In the genomic region with DNA sequence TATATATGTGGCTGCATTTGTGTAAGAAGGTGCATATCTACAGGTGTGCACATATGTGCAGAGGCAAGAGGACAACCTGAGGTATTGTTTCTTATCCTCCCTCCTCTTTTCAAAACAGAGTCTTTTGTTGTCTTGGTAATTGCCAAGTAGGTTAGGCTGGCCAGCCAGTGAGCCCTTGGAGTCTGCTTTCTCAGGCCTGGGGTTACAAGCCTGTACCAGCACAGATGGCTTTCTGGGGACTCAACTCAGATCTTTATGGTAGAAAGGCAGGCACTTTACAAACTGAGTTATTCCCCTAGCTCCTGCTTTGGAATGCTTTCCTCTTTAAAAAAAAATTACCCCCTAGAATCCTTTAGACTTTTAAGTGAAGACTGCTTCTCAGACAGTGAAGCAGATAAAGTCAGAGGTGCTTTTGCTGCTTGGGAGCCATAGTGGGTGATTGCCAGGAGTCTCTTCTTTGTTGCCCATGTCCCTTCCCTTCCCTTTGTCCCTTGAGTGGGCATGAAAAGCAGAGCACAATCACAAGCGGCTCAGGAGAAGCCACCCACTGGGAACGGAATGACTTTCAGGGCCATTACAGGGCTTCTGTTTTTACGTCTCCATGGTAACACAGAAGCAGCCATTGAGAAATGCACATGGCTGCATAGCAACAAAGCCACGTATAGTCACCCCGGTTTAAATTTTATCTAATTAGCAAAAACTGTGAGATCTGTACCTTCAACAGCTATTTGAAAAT, we compare ENCODE assay signal across 10 mouse cellular contexts. TPM values are rescaled to one million over a fixed set of nuclear protein-coding genes. Genes with fewer than 3 reads are reported as not detected.
A peak's percentile ranks its signal among the peaks of the same experiment; 100 is the strongest.
DNase-seq lines count a peak whose midpoint lies in the region; ATAC-seq lines count a peak whose summit lies in the region.
"Had no signal": no experiment of that assay in that cellular context is flagged by ENCODE, and none has a peak within 500 bp of the region (broad histone marks: within the 10 kb centered on the region; RNA-seq: fewer than 3 reads in every experiment).

No protein-coding gene starts in this region.

- H3K4me3 ChIP-seq in forebrain, embryonic 10.5 days, result peak overlapping the region; percentile 22; the same call in 1 of the 2 replicates
- H3K4me3 ChIP-seq in intestine, embryonic 16.5 days (ENCODE audit: low read length), result no peak overlapping the region
- no peak overlapping the region for H3K4me3 ChIP-seq in neural tube, embryonic 14.5 days (ENCODE audit: low read depth, low read length)

- intact Hi-C loops in left cerebral cortex, postnatal 4 days (cut with DNase I), result no loop called here
- intact Hi-C loops in left cerebral cortex, postnatal 36 days (cut with DNase I), result no loop called here

- peaks cover 16% of the 10 kb centered on the region for H3K4me1 ChIP-seq in forebrain, embryonic 10.5 days
- peaks cover 2% of the 10 kb centered on the region; the same call in 1 of the 2 replicates for H3K4me1 ChIP-seq in intestine, embryonic 16.5 days (ENCODE audit: control insufficient read depth, insufficient read depth, low read length)
- peaks cover 8% of the 10 kb centered on the region; the same call in 1 of the 2 replicates for H3K4me1 ChIP-seq in neural tube, embryonic 14.5 days (ENCODE audit: control insufficient read depth, insufficient read depth, low read length)

- WGBS in forebrain, embryonic 10.5 days, result 3% methylated on average over 5 of the region's 5 CpGs
- 10% methylated on average over 5 of the region's 5 CpGs for WGBS in intestine, embryonic 16.5 days
- WGBS in neural tube, embryonic 14.5 days, result under 1% methylated on average over 5 of the region's 5 CpGs

- no peaks in the 10 kb centered on the region for H3K36me3 ChIP-seq in forebrain, embryonic 10.5 days (replicated peaks)
- no peaks in the 10 kb centered on the region for H3K36me3 ChIP-seq in intestine, embryonic 16.5 days (ENCODE audit: control insufficient read depth, insufficient read depth, low read length)
- no peaks in the 10 kb centered on the region for H3K36me3 ChIP-seq in neural tube, embryonic 14.5 days (ENCODE audit: control insufficient read depth, insufficient read depth, low read length)

- peak overlapping the region; percentile 78 for H3K27ac ChIP-seq in forebrain, embryonic 10.5 days
- no peak overlapping the region for H3K27ac ChIP-seq in intestine, embryonic 16.5 days (ENCODE audit: low read length)
- H3K27ac ChIP-seq in neural tube, embryonic 14.5 days (ENCODE audit: low read depth, low read length), result peak overlapping the region; percentile 58
- H3K27ac ChIP-seq: macrophage had no signal

- peaks cover 45% of the 10 kb centered on the region for H3K27me3 ChIP-seq in forebrain, embryonic 10.5 days (ENCODE audit: poor library complexity, severe bottlenecking)
- H3K27me3 ChIP-seq in intestine, embryonic 16.5 days (replicated peaks; ENCODE audit: control insufficient read depth, insufficient read depth, low read length), result no peaks in the 10 kb centered on the region
- no peaks in the 10 kb centered on the region for H3K27me3 ChIP-seq in neural tube, embryonic 14.5 days (ENCODE audit: control insufficient read depth, insufficient read depth, low read length)

- peak; percentile 70 for ATAC-seq in intestine, embryonic 16.5 days
- peak; percentile 98 for ATAC-seq in neural tube, embryonic 14.5 days (ENCODE audit: low read depth)
- no peak for ATAC-seq in erythroid progenitor cell, adult 5-6 weeks (replicated peaks; ENCODE audit: low FRiP score, poor library complexity, severe bottlenecking)

- no peak overlapping the region for H3K4me2 ChIP-seq in intestine, embryonic 16.5 days (ENCODE audit: low read depth, low read length)
- peak overlapping the region; percentile 31 for H3K4me2 ChIP-seq in neural tube, embryonic 14.5 days (ENCODE audit: low read depth, low read length)

- H3K9me3 ChIP-seq in forebrain, embryonic 10.5 days, result 0 out of 2 replicates have a peak, but pooled peaks cover 3% of the 10 kb centered on the region
- no peaks in the 10 kb centered on the region for H3K9me3 ChIP-seq in intestine, embryonic 16.5 days (ENCODE audit: control insufficient read depth, low read length)
- no peaks in the 10 kb centered on the region for H3K9me3 ChIP-seq in neural tube, embryonic 14.5 days (ENCODE audit: control insufficient read depth, low read length)

- no peak overlapping the region for H3K9ac ChIP-seq in intestine, embryonic 16.5 days (ENCODE audit: low read depth, low read length)
- no peak overlapping the region; the same call in 1 of the 2 replicates for H3K9ac ChIP-seq in neural tube, embryonic 14.5 days (replicated peaks; ENCODE audit: low read depth, low read length)

- DNase-seq in left cerebral cortex, postnatal 4 days, result peak; percentile 18
- no peak for DNase-seq in left cerebral cortex, postnatal 36 days (ENCODE audit: low spot score in 2 of 2)
- DNase-seq in forebrain, embryonic 10.5 days (ENCODE audit: extremely low spot score, low spot score), result peak; percentile 82
- no peak for DNase-seq in urinary bladder, postnatal 10 days (ENCODE audit: low spot score)
- DNase-seq in right cerebral cortex, postnatal 25 days, result no peak
- DNase-seq: kidney, adult 9 months had no signal

RNA-seq across cellular contexts. Expression of gene Fmo4, which starts 18.2 kb away (rescaled TPM):
- total RNA-seq in left cerebral cortex, postnatal 4 days (2021), result not detected
- total RNA-seq in left cerebral cortex, postnatal 36 days (2021), result not detected
- polyA plus RNA-seq in forebrain, embryonic 10.5 days (2016; fragmentation: Nextera tagmentation; extraction: Ambion mirVana), result 0.29 and 0.33 TPM in 2 replicates
- 11.7 and 13.0 TPM in 2 replicates for polyA plus RNA-seq in intestine, embryonic 16.5 days (2015; fragmentation: Nextera tagmentation; extraction: Ambion mirVana)
- polyA plus RNA-seq in neural tube, embryonic 14.5 days (2014; fragmentation: Nextera tagmentation; extraction: Ambion mirVana), result 0.33 TPM in 2 replicates
- not detected in 2 replicates for total RNA-seq in erythroid progenitor cell, adult 5-6 weeks (2015; ENCODE audit: low replicate concordance)
- total RNA-seq in erythroid progenitor cell, adult 5-6 weeks (2017; ENCODE audit: low replicate concordance), result not detected in 2 replicates
- polyA plus RNA-seq: macrophage had no signal

RNA-seq across cellular contexts. Expression of gene Fmo1, which starts 34.4 kb away (rescaled TPM):
- total RNA-seq in left cerebral cortex, postnatal 4 days (2021), result 10 to 100 TPM; 28.6 to 30.7 TPM
- total RNA-seq in left cerebral cortex, postnatal 36 days (2021), result 10 to 100 TPM; 10.8 to 13.9 TPM
- 7.2 and 8.2 TPM in 2 replicates for polyA plus RNA-seq in forebrain, embryonic 10.5 days (2016; fragmentation: Nextera tagmentation; extraction: Ambion mirVana)
- polyA plus RNA-seq in intestine, embryonic 16.5 days (2015; fragmentation: Nextera tagmentation; extraction: Ambion mirVana), result 12.8 and 14.6 TPM in 2 replicates
- polyA plus RNA-seq in neural tube, embryonic 14.5 days (2014; fragmentation: Nextera tagmentation; extraction: Ambion mirVana), result 9.1 and 21.8 TPM in 2 replicates
- total RNA-seq in erythroid progenitor cell, adult 5-6 weeks (2015; ENCODE audit: low replicate concordance), result 2.9 TPM in 1 of 2 replicates, not detected in the other
- total RNA-seq in erythroid progenitor cell, adult 5-6 weeks (2017; ENCODE audit: low replicate concordance), result 1.3 TPM in 1 of 2 replicates, not detected in the other
- polyA plus RNA-seq: macrophage had no signal

Comparison
In these comparisons a context has a peak if more than half of its experiments do, and no peak if none do; other contexts are left out.
1. DNase-seq: peak in left cerebral cortex, postnatal 4 days (single experiment) and forebrain, embryonic 10.5 days (single experiment); none in left cerebral cortex, postnatal 36 days (0 of 2), urinary bladder, postnatal 10 days (single experiment) and right cerebral cortex, postnatal 25 days (single experiment).